Mouse (Mus musculus) liver, embryonic 14.5 days (tissue): ENCODE results near the gene Kcnj3. TPM values are rescaled to one million over a fixed set of nuclear protein-coding genes. Genes with fewer than 3 reads are reported as not detected.

ENCODE experiments used
- ATAC-seq: fragments of 200-750 bp; cut with Nextera tagmentation; 2 replicates; pipeline ENCODE4 v1.8.0; 2017; ENCODE audit warnings: moderate number of reproducible peaks, mild to moderate bottlenecking, moderate library complexity; ENCODE audit not compliant: insufficient read depth
- DNase-seq, 3 experiments: peaks; one replicate each; pipeline ENCODE4 v3.0.0-alpha.2; 2012 to 2013; ENCODE audit warnings: low read depth in 3 of 3, low spot score in 3 of 3
- H3K27ac ChIP-seq: fragments of 300-500 bp; sonication (generic); 2 replicates; pipeline ENCODE4 v1.5.1; 2014; ENCODE audit warnings: moderate library complexity, mild to moderate bottlenecking, control low read depth, inconsistent platforms
- H3K27me3 ChIP-seq: fragments of 300-500 bp; sonication (generic); 2 replicates; pipeline ENCODE4 v1.6.1; 2014; ENCODE audit warnings: mild to moderate bottlenecking, low read length, moderate library complexity; ENCODE audit not compliant: control insufficient read depth, insufficient read depth
- H3K36me3 ChIP-seq: fragments of 300-500 bp; sonication (generic); replicated peaks from 2 replicates; pipeline ENCODE4 v1.6.1; 2014; ENCODE audit warnings: low read depth; ENCODE audit not compliant: control insufficient read depth, insufficient read depth
- H3K4me1 ChIP-seq, 2 experiments: fragments of 200-500 bp in 1 of 2; fragments of 300-500 bp in 1 of 2; sonication (generic) in 1 of 2; replicated peaks; 2 replicates each; pipeline ENCODE4 v1.6.1; 2012 to 2014; ENCODE audit warnings: antibody characterized with exemption in 1 of 2, inconsistent platforms in 1 of 2, low read length in 1 of 2; ENCODE audit not compliant: control insufficient read depth in 2 of 2, insufficient read depth in 2 of 2
- H3K4me2 ChIP-seq: fragments of 300-500 bp; sonication (generic); 2 replicates; pipeline ENCODE4 v1.6.1; 2014; ENCODE audit warnings: low read depth, mild to moderate bottlenecking, control low read depth, moderate library complexity
- H3K4me3 ChIP-seq, 2 experiments: fragments of 200-500 bp in 1 of 2; fragments of 300-500 bp in 1 of 2; sonication (generic) in 1 of 2; 2 replicates each; pipeline ENCODE4 v1.5.1; 2012 to 2014; ENCODE audit warnings: low read depth in 2 of 2, low read length in 2 of 2, mild to moderate bottlenecking in 2 of 2, control low read depth in 1 of 2, inconsistent platforms in 1 of 2, moderate library complexity in 1 of 2; ENCODE audit not compliant: insufficient read depth in 1 of 2
- H3K9ac ChIP-seq: fragments of 300-500 bp; sonication (generic); replicated peaks from 2 replicates; pipeline ENCODE4 v1.6.1; 2014; ENCODE audit warnings: mild to moderate bottlenecking, control low read depth, moderate library complexity
- H3K9me3 ChIP-seq: fragments of 300-500 bp; sonication (generic); 2 replicates; pipeline ENCODE4 v1.6.1; 2016; ENCODE audit warnings: low read length, mixed read lengths; ENCODE audit not compliant: control insufficient read depth
- CTCF ChIP-seq: IDR thresholded peaks from 2 replicates; pipeline ENCODE4 v1.5.1; 2016; ENCODE audit warnings: antibody characterized with exemption, low read depth, control low read depth
- EP300 ChIP-seq: IDR thresholded peaks from 2 replicates; pipeline ENCODE4 v1.6.1; 2016; ENCODE audit warnings: antibody characterized with exemption, low read depth
- WGBS: fragments of 180-500 bp; shearing (Covaris S2); extraction: QIAGEN DNeasy Blood & Tissue Kit; methylation state at CpG from one replicate; pipeline ENCODE4 v1.1.7; 2014; ENCODE audit not compliant: insufficient replicate concordance; 5-methylcytosine and 5-hydroxymethylcytosine counted together
- polyA plus RNA-seq, 2 experiments: library from polyadenylated mRNA; depleted of rRNA in 1 of 2; stranded (reverse) in 1 of 2; unstranded in 1 of 2; fragments of >200 nt; fragmentation: Nextera tagmentation in 1 of 2; extraction: Ambion mirVana in 1 of 2; gene quantifications; 2 replicates each; pipeline versions ENCODE4 v1.2.1 to v1.2.3; 2012 to 2014

Gene Kcnj3
- polyA plus RNA-seq, 2 experiments = 0.02 TPM; not detected in 1

DNA sequence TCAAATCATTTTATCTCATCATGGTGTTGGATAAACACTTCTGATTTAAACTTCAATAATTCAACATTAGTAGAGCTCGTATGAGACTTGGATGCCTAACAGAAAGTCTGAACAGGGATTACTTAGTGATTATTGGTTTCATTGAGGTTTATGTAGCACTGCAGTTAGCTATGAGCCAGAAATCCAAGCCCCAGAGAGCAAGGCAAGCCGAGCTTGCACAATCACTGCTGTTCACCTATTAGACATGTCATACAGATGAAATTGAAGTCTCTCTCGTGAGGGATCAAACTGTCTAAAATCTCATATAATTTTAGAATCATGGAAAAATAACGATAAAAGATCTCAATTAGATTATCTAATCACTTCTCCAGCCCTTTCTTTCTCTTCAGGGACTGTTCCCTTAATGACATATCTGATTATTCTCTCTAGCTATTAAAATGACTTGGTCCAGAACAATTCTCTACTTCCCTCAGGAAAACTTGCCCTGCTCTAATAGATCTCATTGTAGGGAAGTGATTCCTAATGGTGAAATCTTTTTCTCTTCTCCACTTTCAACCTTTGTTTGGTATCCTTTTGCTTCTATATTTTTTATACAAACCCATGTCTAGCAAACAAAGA is 122.7 kb downstream of the Kcnj3 start:
- WGBS = 43% methylated on average over 4 of the region's 4 CpGs
- ATAC-seq = no peak
- no peak for TF ChIP-seq CTCF
- no peak for TF ChIP-seq EP300

DNA sequence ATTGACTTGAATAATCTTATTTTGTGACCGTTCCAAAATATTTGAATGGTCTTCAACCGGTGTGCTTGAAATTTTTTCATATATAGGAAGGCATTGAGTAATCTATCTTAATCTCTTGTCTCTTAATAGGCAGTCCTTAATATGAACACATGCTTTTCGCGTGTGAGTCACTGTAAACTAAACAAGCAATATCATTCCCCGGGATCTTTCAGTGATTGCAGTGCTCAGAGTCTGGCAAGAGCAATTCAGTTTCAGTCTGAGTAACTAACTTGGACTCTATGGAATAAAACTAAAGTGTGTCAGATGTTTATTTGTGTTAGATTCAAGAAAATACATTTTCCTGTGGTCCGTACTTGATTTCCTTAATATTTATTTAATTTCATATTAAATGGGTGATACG is 133.5 kb downstream of the Kcnj3 start:
- Histone ChIP-seq H3K9ac (no peak overlapping the region), H3K36me3 (no peaks in the 10 kb centered on the region), H3K27ac (no peak overlapping the region), H3K4me3 (no peak overlapping the region), H3K4me1 (no peaks in the 10 kb centered on the region), H3K27me3 (no peaks in the 10 kb centered on the region), H3K9me3 (no peaks in the 10 kb centered on the region), H3K4me2 (no peak overlapping the region)
- TF ChIP-seq EP300 = no peak
- no peak for TF ChIP-seq CTCF
- 72% methylated on average over 7 of the region's 7 CpGs for WGBS
- ATAC-seq (no peak), DNase-seq (no peak)

More for the DNA sequence above, 122.7 kb downstream of the Kcnj3 start:
- no peak overlapping the region for H3K9ac ChIP-seq
- DNase-seq = no peak
- H3K27me3 ChIP-seq = no peaks in the 10 kb centered on the region
- H3K27ac ChIP-seq = no peak overlapping the region
- H3K36me3 ChIP-seq = no peaks in the 10 kb centered on the region
- no peak overlapping the region for H3K4me2 ChIP-seq
- H3K9me3 ChIP-seq = no peaks in the 10 kb centered on the region
- H3K4me3 ChIP-seq = no peak overlapping the region
- no peaks in the 10 kb centered on the region for H3K4me1 ChIP-seq

DNA sequence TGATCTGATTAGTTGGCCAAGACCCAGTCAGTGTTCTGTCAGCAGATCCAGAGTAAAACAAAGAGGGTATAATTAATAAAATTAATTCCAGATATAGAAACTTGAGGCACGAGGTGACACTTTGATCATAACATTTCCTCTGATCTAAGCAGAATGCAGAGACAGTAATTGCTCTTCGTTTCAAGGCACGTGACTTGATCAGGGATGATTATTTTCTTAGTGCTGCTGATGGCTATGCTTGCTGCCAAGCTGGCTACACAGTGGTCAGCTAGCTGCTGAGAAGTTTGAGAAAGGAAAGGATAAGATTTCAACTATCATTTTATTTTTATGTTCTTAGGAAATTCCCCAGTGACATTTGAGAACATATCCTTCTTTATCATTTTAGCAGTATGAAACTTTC is 135.7 kb downstream of the Kcnj3 start:
- Histone ChIP-seq H3K9me3 (no peaks in the 10 kb centered on the region), H3K9ac (no peak overlapping the region), H3K4me3 (no peak overlapping the region), H3K4me2 (no peak overlapping the region), H3K27me3 (no peaks in the 10 kb centered on the region), H3K4me1 (no peaks in the 10 kb centered on the region), H3K27ac (no peak overlapping the region), H3K36me3 (no peaks in the 10 kb centered on the region)
- WGBS = 50% methylated on average over 3 of the region's 3 CpGs
- DNase-seq = no peak
- no peak for ATAC-seq
- TF ChIP-seq CTCF (no peak), EP300 (no peak)

DNA sequence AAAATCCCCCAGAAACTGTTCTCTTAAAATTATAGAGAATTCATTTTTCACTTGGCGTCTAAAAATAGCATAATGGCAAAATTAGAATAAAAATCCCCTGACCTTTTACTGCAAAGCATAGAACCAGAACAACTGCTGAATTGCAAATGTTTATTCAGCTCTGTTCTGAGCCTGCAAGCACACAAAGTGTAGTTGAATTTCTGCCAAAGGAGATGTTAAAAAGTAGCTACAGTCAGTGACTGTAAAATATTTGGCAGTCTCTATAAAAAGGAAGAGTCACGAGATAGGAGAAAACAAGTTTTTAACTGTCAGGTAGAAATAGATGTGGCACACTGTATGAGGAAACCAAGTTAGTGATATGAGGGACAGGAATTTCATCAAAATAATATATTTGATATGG is 144.5 kb downstream of the Kcnj3 start:
- no peaks in the 10 kb centered on the region for H3K9me3 ChIP-seq
- TF ChIP-seq CTCF (no peak), EP300 (no peak)
- H3K9ac ChIP-seq = no peak overlapping the region
- H3K4me1 ChIP-seq = no peaks in the 10 kb centered on the region
- ATAC-seq = no peak
- 59% methylated on average over 2 of the region's 2 CpGs for WGBS
- H3K36me3 ChIP-seq = no peaks in the 10 kb centered on the region
- no peak overlapping the region for H3K4me2 ChIP-seq
- no peak overlapping the region for H3K4me3 ChIP-seq
- no peak overlapping the region for H3K27ac ChIP-seq
- DNase-seq = no peak
- no peaks in the 10 kb centered on the region for H3K27me3 ChIP-seq

DNA sequence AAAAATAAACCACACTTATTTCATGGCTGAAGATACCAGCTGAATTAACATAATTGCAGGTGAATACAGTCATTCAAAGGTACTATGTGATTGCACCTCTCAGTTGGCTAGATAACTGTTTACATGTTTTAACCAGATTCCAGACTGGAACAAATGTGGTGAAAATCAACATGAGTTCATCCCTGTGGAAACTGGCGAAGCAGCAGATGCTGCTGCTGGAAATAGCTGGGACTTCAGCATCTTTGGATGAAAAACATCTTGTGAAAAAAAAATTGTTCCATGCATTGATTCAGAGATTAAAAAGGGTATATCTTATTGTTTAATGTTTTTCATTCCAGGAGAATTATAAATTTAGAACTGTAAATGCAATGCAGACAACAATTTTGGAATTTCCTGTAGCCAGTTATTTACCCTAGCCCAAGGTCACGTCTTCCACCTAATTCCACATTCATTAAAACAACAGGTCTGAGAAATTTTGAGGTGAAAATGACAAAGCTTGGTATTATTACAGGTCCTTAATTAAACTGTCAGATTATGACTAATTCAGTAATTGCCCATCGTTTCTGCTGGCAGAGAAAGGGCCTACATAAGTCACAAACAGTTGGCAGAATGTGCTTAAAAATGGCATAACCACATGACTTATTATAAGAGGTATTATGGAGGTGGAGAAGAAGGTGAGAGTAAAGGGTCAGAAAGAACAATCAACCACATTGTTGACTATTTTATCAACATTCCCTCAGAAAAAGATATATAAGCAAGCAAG is 155.6 kb downstream of the Kcnj3 start:
- Histone ChIP-seq H3K4me3 (no peak overlapping the region), H3K4me2 (no peak overlapping the region), H3K9ac (no peak overlapping the region), H3K27ac (no peak overlapping the region), H3K27me3 (no peaks in the 10 kb centered on the region), H3K9me3 (no peaks in the 10 kb centered on the region), H3K4me1 (no peaks in the 10 kb centered on the region), H3K36me3 (no peaks in the 10 kb centered on the region)
- WGBS = 53% methylated on average over 3 of the region's 3 CpGs
- DNase-seq (no peak), ATAC-seq (no peak)
- TF ChIP-seq EP300 (no peak), CTCF (no peak)
